Mouse (Mus musculus): ENCODE measurements around the gene Rasa3. TPM values are rescaled to one million over a fixed set of nuclear protein-coding genes. Genes with fewer than 3 reads are reported as not detected.
A peak's percentile ranks its signal among the peaks of the same experiment; 100 is the strongest.

Gene Rasa3
- polyA plus RNA-seq, 1 experiment from 2014 or later = 12.0 TPM

DNA sequence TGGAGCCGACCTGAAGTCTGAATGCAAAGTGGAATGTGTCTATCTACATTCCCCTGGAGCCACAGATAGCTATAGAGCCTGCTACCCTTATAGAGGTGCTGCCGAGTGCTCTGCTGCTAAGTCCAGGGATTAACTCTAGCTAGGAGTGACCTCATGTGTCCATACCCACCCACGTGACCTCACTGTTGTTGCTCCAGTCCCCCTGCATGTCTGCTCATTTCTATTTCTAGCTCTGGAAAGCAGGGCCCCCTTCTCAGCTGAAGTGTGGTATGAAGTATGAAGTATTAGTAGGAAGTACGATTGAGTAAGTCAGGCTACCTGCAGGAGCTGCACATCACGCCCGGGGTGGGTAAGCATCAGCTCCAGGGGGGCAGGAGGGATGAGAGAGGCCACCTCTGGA, 79.6 kb downstream of the Rasa3 start:
- Histone ChIP-seq H3K27ac (replicated peaks) (peak overlapping the region; percentile 8; the same call in 1 of the 2 replicates), H3K9me3 (ENCODE audit: control insufficient read depth, low read length) (no peaks in the 10 kb centered on the region), H3K4me1 (replicated peaks; ENCODE audit: control insufficient read depth, insufficient read depth) (no peaks in the 10 kb centered on the region), H3K4me3 (ENCODE audit: low read depth, low read length) (no peak overlapping the region), H3K4me2 (replicated peaks; ENCODE audit: low read depth) (no peak overlapping the region), H3K9ac (ENCODE audit: low read length) (no peak overlapping the region), H3K27me3 (ENCODE audit: control insufficient read depth, insufficient read depth, low read length) (no peaks in the 10 kb centered on the region), H3K36me3 (ENCODE audit: control insufficient read depth, insufficient read depth, low read length) (peaks cover 10% of the 10 kb centered on the region)
- 74% methylated on average over 6 of the region's 6 CpGs for WGBS
- ATAC-seq (ENCODE audit: low FRiP score, low TSS enrichment) (no peak), DNase-seq (ENCODE audit: low spot score) (no peak)
- TF ChIP-seq CTCF (IDR thresholded peaks at IDR 0.05; ENCODE audit: low read depth) = no peak
- no peak for TF ChIP-seq EP300 (optimal IDR thresholded peaks at IDR 0.05)

DNA sequence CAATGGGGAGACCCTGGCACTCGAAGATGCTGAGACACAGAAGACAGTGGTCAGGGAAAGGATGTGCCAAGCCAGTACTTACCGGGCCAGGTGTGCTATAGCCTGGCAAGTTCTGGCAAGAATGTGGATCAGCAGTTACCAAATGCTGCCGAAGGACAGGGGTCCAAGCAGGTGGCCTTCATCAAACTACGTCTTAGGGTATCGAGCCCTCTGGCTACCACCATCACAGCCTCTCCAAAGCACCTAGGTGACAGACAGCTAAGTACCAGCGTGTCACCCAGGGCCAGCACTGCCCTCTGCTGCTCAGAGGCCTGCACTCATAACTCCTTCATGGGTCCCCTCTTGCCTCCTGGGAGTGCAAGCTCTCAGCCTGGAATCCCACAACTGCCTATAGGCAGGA, 81.5 kb downstream of the Rasa3 start:
- no peaks in the 10 kb centered on the region for H3K27me3 ChIP-seq (ENCODE audit: control insufficient read depth, insufficient read depth, low read length)
- H3K4me1 ChIP-seq (replicated peaks; ENCODE audit: control insufficient read depth, insufficient read depth) = no peaks in the 10 kb centered on the region
- 85% methylated on average over 6 of the region's 6 CpGs for WGBS
- peaks cover 10% of the 10 kb centered on the region for H3K36me3 ChIP-seq (ENCODE audit: control insufficient read depth, insufficient read depth, low read length)
- TF ChIP-seq EP300 (optimal IDR thresholded peaks at IDR 0.05) = no peak
- TF ChIP-seq CTCF (IDR thresholded peaks at IDR 0.05; ENCODE audit: low read depth) = peak; percentile 39; the same call in 1 of the 2 replicates
- H3K9ac ChIP-seq (ENCODE audit: low read length) = no peak overlapping the region
- ATAC-seq (ENCODE audit: low FRiP score, low TSS enrichment) = no peak
- H3K27ac ChIP-seq (replicated peaks) = no peak overlapping the region
- H3K4me2 ChIP-seq (replicated peaks; ENCODE audit: low read depth) = no peak overlapping the region
- no peak for DNase-seq (ENCODE audit: low spot score)
- no peak overlapping the region for H3K4me3 ChIP-seq (ENCODE audit: low read depth, low read length)
- no peaks in the 10 kb centered on the region for H3K9me3 ChIP-seq (ENCODE audit: control insufficient read depth, low read length)

DNA sequence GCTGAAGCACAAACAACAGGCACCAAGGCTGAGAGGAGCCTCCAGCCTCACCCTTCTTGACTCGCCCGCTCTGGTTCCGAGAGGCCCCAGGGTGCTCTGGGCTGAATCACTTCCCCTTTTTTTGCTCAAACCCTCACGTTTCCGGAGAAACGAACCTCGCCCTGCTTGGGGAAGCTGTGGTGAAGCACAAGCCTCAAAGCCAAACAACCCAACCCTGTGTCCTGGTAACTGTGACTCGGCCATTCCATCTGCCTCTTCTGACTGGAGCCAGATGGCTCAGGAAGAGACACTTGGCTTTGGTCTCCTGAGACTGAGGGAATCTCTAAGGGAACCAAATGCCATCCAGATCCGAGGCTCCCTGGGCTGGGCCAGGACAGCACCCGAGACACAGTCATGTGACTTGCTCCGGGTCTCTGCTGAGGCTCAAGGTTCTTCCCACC, 82.5 kb downstream of the Rasa3 start:
- ATAC-seq (ENCODE audit: low FRiP score, low TSS enrichment) (peak; percentile 79), DNase-seq (ENCODE audit: low spot score) (peak; percentile 58)
- no peak for TF ChIP-seq EP300 (optimal IDR thresholded peaks at IDR 0.05)
- no peak for TF ChIP-seq CTCF (IDR thresholded peaks at IDR 0.05; ENCODE audit: low read depth)
- Histone ChIP-seq H3K9me3 (ENCODE audit: control insufficient read depth, low read length) (no peaks in the 10 kb centered on the region), H3K27ac (replicated peaks) (peak overlapping the region; percentile 58), H3K27me3 (ENCODE audit: control insufficient read depth, insufficient read depth, low read length) (no peaks in the 10 kb centered on the region), H3K9ac (ENCODE audit: low read length) (no peak overlapping the region), H3K36me3 (ENCODE audit: control insufficient read depth, insufficient read depth, low read length) (peaks cover 10% of the 10 kb centered on the region), H3K4me3 (ENCODE audit: low read depth, low read length) (no peak overlapping the region), H3K4me2 (replicated peaks; ENCODE audit: low read depth) (no peak overlapping the region), H3K4me1 (replicated peaks; ENCODE audit: control insufficient read depth, insufficient read depth) (no peaks in the 10 kb centered on the region)
- WGBS = 46% methylated on average over 11 of the region's 11 CpGs

DNA sequence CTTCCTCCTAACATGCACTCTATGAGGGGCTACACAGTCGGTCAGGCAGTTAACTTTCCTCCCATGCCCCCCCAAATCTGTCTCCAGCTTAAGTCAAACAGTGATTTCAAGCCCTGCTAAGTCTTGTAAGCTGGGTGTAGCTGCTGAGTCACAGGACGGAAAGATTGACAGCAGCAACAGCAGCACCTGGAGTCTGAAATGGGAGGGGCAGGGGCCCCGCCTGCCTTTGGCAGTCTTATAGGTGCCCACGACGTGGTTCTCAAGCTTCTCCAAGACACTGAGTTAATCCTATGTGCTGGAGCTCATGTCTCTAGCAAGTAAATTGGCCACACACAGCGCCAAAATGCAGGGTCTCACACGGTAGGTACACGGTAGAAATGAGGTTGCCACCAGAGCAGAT, 84.1 kb downstream of the Rasa3 start:
- H3K4me3 ChIP-seq (ENCODE audit: low read depth, low read length) = no peak overlapping the region
- H3K4me1 ChIP-seq (replicated peaks; ENCODE audit: control insufficient read depth, insufficient read depth) = no peaks in the 10 kb centered on the region
- H3K4me2 ChIP-seq (replicated peaks; ENCODE audit: low read depth) = no peak overlapping the region
- peaks cover 17% of the 10 kb centered on the region for H3K36me3 ChIP-seq (ENCODE audit: control insufficient read depth, insufficient read depth, low read length)
- no peak for TF ChIP-seq EP300 (optimal IDR thresholded peaks at IDR 0.05)
- peak; percentile 19; the same call in 1 of the 2 replicates for TF ChIP-seq CTCF (IDR thresholded peaks at IDR 0.05; ENCODE audit: low read depth)
- DNase-seq (ENCODE audit: low spot score) = peak; percentile 57
- ATAC-seq (ENCODE audit: low FRiP score, low TSS enrichment) = peak; percentile 47; the same call in 1 of the 2 replicates
- WGBS = 61% methylated on average over 8 of the region's 8 CpGs
- H3K27me3 ChIP-seq (ENCODE audit: control insufficient read depth, insufficient read depth, low read length) = no peaks in the 10 kb centered on the region
- H3K9me3 ChIP-seq (ENCODE audit: control insufficient read depth, low read length) = no peaks in the 10 kb centered on the region
- H3K27ac ChIP-seq (replicated peaks) = no peak overlapping the region
- H3K9ac ChIP-seq (ENCODE audit: low read length) = no peak overlapping the region

DNA sequence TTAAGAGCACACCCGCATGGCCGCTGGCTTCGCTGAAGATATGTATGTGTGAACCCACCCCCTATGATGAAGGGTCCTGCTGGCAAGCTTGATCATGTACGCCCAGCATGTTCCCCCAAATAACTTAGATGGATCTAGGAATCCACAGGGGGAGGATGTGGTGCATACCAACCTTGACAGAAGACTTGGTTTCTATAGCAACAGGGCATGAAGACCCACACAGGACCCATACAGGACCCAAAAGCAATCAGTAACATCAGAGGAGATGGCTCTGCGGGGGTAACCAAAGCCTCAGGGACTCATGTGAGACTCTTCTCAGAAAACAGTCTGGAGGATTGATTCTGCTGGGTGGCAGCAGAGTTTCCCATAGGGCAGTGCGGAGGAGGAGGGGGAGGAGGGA, 86.2 kb downstream of the Rasa3 start:
- Histone ChIP-seq H3K27ac (replicated peaks) (no peak overlapping the region), H3K9me3 (ENCODE audit: control insufficient read depth, low read length) (no peaks in the 10 kb centered on the region), H3K4me2 (replicated peaks; ENCODE audit: low read depth) (no peak overlapping the region), H3K36me3 (ENCODE audit: control insufficient read depth, insufficient read depth, low read length) (peaks cover 11% of the 10 kb centered on the region), H3K4me1 (replicated peaks; ENCODE audit: control insufficient read depth, insufficient read depth) (no peaks in the 10 kb centered on the region), H3K9ac (ENCODE audit: low read length) (no peak overlapping the region), H3K27me3 (ENCODE audit: control insufficient read depth, insufficient read depth, low read length) (no peaks in the 10 kb centered on the region), H3K4me3 (ENCODE audit: low read depth, low read length) (no peak overlapping the region)
- no peak for TF ChIP-seq EP300 (optimal IDR thresholded peaks at IDR 0.05)
- no peak for TF ChIP-seq CTCF (IDR thresholded peaks at IDR 0.05; ENCODE audit: low read depth)
- 90% methylated on average over 6 of the region's 6 CpGs for WGBS
- ATAC-seq (ENCODE audit: low FRiP score, low TSS enrichment) (no peak), DNase-seq (ENCODE audit: low spot score) (no peak)

GRCm38 (mm10) chr8:13589071-13589470, 88.3 kb downstream of the Rasa3 start:
- 86% methylated on average over 5 of the region's 6 CpGs for WGBS
- Histone ChIP-seq H3K27me3 (ENCODE audit: control insufficient read depth, insufficient read depth, low read length) (no peaks in the 10 kb centered on the region), H3K9me3 (ENCODE audit: control insufficient read depth, low read length) (no peaks in the 10 kb centered on the region), H3K36me3 (ENCODE audit: control insufficient read depth, insufficient read depth, low read length) (peaks cover 18% of the 10 kb centered on the region; the same call in 1 of the 2 replicates), H3K9ac (ENCODE audit: low read length) (no peak overlapping the region), H3K27ac (replicated peaks) (no peak overlapping the region), H3K4me3 (ENCODE audit: low read depth, low read length) (no peak overlapping the region), H3K4me1 (replicated peaks; ENCODE audit: control insufficient read depth, insufficient read depth) (no peaks in the 10 kb centered on the region), H3K4me2 (replicated peaks; ENCODE audit: low read depth) (no peak overlapping the region)
- no peak for DNase-seq (ENCODE audit: low spot score)
- TF ChIP-seq CTCF (IDR thresholded peaks at IDR 0.05; ENCODE audit: low read depth) (no peak), EP300 (optimal IDR thresholded peaks at IDR 0.05) (no peak)
- no peak for ATAC-seq (ENCODE audit: low FRiP score, low TSS enrichment)
